Mouse (Mus musculus): ENCODE measurements around the gene Diexf. TPM values are rescaled to one million over a fixed set of nuclear protein-coding genes. Genes with fewer than 3 reads are reported as not detected.

Diexf gene
- total and polyA plus RNA-seq, 3 experiments = 7.3 to 10.2 (median 7.8) TPM

- TF ChIP-seq EP300 (IDR thresholded peaks at IDR 0.05; ENCODE audit: insufficient read depth, low read depth, low read length) (no peak), POLR2A (IDR thresholded peaks at IDR 0.05; ENCODE audit: insufficient read depth, low read depth, low read length) (no peak), CTCF (IDR thresholded peaks at IDR 0.05) (no peak)
- no peaks in the 10 kb centered on the region for H3K27me3 ChIP-seq (ENCODE audit: control insufficient read depth, insufficient read depth, low read length)
- H3K79me2 ChIP-seq (replicated peaks; ENCODE audit: control insufficient read depth, insufficient read depth, low read length) = no peaks in the 10 kb centered on the region
- H3K4me1 ChIP-seq (ENCODE audit: control insufficient read depth, insufficient read depth, low read length) = peaks cover 17% of the 10 kb centered on the region
- H3K9ac ChIP-seq (ENCODE audit: low read depth, low read length) = no peak overlapping the region
- 66% methylated on average over 18 of the region's 18 CpGs for WGBS
- H3K27ac ChIP-seq = peak overlapping the region; percentile 62
- H3K4me3 ChIP-seq = no peak overlapping the region
- DNase-seq = peak; percentile 85 to 86
- intact Hi-C loops (cut with DNase I) = no loop called here
- no peaks in the 10 kb centered on the region; the same call in 1 of the 2 replicates for H3K36me3 ChIP-seq (ENCODE audit: control insufficient read depth, insufficient read depth, low read length)
Observed at GRCm38 (mm10) chr1:193090211-193090871, 39.7 kb downstream of the Diexf start.

- peak; percentile 44 to 63 for DNase-seq
- WGBS = 58% methylated on average over 3 of the region's 3 CpGs
- H3K27me3 ChIP-seq (ENCODE audit: control insufficient read depth, insufficient read depth, low read length) = no peaks in the 10 kb centered on the region
- no peak overlapping the region for H3K4me3 ChIP-seq
- TF ChIP-seq POLR2A (IDR thresholded peaks at IDR 0.05; ENCODE audit: insufficient read depth, low read depth, low read length) (no peak), EP300 (IDR thresholded peaks at IDR 0.05; ENCODE audit: insufficient read depth, low read depth, low read length) (no peak), CTCF (IDR thresholded peaks at IDR 0.05) (no peak)
- H3K4me1 ChIP-seq (ENCODE audit: control insufficient read depth, insufficient read depth, low read length) = peaks cover 17% of the 10 kb centered on the region
- intact Hi-C loops (cut with DNase I) = loop anchor here (5.0 kb wide), 1 partner anchor 302 kb away; no protein-coding TSS in a partner anchor
- no peaks in the 10 kb centered on the region for H3K79me2 ChIP-seq (replicated peaks; ENCODE audit: control insufficient read depth, insufficient read depth, low read length)
- H3K9ac ChIP-seq (ENCODE audit: low read depth, low read length) = no peak overlapping the region
- H3K27ac ChIP-seq = peak overlapping the region; percentile 62
- no peaks in the 10 kb centered on the region; the same call in 1 of the 2 replicates for H3K36me3 ChIP-seq (ENCODE audit: control insufficient read depth, insufficient read depth, low read length)
Observed at GRCm38 (mm10) chr1:193089683-193090082, 40.4 kb downstream of the Diexf start.

DNA sequence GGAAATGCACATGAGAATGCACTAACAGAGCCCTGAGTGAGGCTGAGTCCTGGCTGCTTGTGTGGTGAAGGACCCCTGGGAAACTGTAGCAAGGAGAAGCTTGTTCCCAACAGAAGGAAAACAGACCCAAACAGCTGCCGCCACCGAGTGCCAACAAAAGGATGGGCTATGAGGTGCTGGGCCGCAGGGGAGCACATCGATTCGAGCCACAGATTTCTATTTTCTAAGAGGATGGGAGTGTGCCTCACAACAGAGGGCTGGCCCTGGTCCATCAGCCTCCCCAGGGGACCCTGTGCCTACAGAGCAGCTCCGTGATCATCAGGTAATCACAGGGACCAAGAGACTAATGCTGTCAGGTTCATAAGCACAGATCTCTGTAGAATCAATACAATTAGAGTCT lies 40.9 kb downstream of the Diexf start:
- Histone ChIP-seq H3K4me3 (no peak overlapping the region), H3K79me2 (replicated peaks; ENCODE audit: control insufficient read depth, insufficient read depth, low read length) (no peaks in the 10 kb centered on the region), H3K27me3 (ENCODE audit: control insufficient read depth, insufficient read depth, low read length) (no peaks in the 10 kb centered on the region), H3K9ac (ENCODE audit: low read depth, low read length) (no peak overlapping the region), H3K27ac (no peak overlapping the region; the same call in 1 of the 2 replicates), H3K4me1 (ENCODE audit: control insufficient read depth, insufficient read depth, low read length) (peaks cover 17% of the 10 kb centered on the region), H3K36me3 (ENCODE audit: control insufficient read depth, insufficient read depth, low read length) (no peaks in the 10 kb centered on the region; the same call in 1 of the 2 replicates)
- DNase-seq = peak; percentile 42 to 49
- 70% methylated on average over 6 of the region's 6 CpGs for WGBS
- no peak for TF ChIP-seq POLR2A (IDR thresholded peaks at IDR 0.05; ENCODE audit: insufficient read depth, low read depth, low read length)
- TF ChIP-seq CTCF (IDR thresholded peaks at IDR 0.05) = no peak
- no peak for TF ChIP-seq EP300 (IDR thresholded peaks at IDR 0.05; ENCODE audit: insufficient read depth, low read depth, low read length)
- intact Hi-C loops (cut with DNase I) = loop anchor here (5.0 kb wide), 1 partner anchor 302 kb away; no protein-coding TSS in a partner anchor

- no peak for TF ChIP-seq CTCF (IDR thresholded peaks at IDR 0.05)
- 0 out of 2 replicates have a peak, but pooled peaks have one; percentile 20 for TF ChIP-seq EP300 (IDR thresholded peaks at IDR 0.05; ENCODE audit: insufficient read depth, low read depth, low read length)
- Histone ChIP-seq H3K79me2 (replicated peaks; ENCODE audit: control insufficient read depth, insufficient read depth, low read length) (no peaks in the 10 kb centered on the region), H3K4me3 (no peak overlapping the region), H3K4me1 (ENCODE audit: control insufficient read depth, insufficient read depth, low read length) (peaks cover 17% of the 10 kb centered on the region), H3K27me3 (ENCODE audit: control insufficient read depth, insufficient read depth, low read length) (no peaks in the 10 kb centered on the region), H3K9ac (ENCODE audit: low read depth, low read length) (no peak overlapping the region), H3K36me3 (ENCODE audit: control insufficient read depth, insufficient read depth, low read length) (no peaks in the 10 kb centered on the region), H3K27ac (peak overlapping the region; percentile 72)
- WGBS = 57% methylated on average over 9 of the region's 9 CpGs
- peak; percentile 55 to 68 for DNase-seq
- intact Hi-C loops (cut with DNase I) = loop anchor here (5.0 kb wide), 1 partner anchor 300 kb away; no protein-coding TSS in a partner anchor
Observed at GRCm38 (mm10) chr1:193086842-193087476, 43.1 kb downstream of the Diexf start.

- intact Hi-C loops (cut with DNase I) = loop anchor here (5.0 kb wide), 1 partner anchor 299 kb away; no protein-coding TSS in a partner anchor
Observed at GRCm38 (mm10) chr1:193086111-193086841, 43.8 kb downstream of the Diexf start.

More at GRCm38 (mm10) chr1:193086111-193086841, 43.8 kb downstream of the Diexf start:
- 52% methylated on average over 4 of the region's 4 CpGs for WGBS
- no peaks in the 10 kb centered on the region for H3K79me2 ChIP-seq (replicated peaks; ENCODE audit: control insufficient read depth, insufficient read depth, low read length)
- no peak overlapping the region for H3K9ac ChIP-seq (ENCODE audit: low read depth, low read length)
- no peak overlapping the region for H3K4me3 ChIP-seq
- TF ChIP-seq CTCF (IDR thresholded peaks at IDR 0.05) = no peak
- no peak for TF ChIP-seq POLR2A (IDR thresholded peaks at IDR 0.05; ENCODE audit: insufficient read depth, low read depth, low read length)
- no peak for TF ChIP-seq EP300 (IDR thresholded peaks at IDR 0.05; ENCODE audit: insufficient read depth, low read depth, low read length)
- peak; percentile 35 to 39 for DNase-seq
- no peaks in the 10 kb centered on the region for H3K36me3 ChIP-seq (ENCODE audit: control insufficient read depth, insufficient read depth, low read length)
- H3K27me3 ChIP-seq (ENCODE audit: control insufficient read depth, insufficient read depth, low read length) = no peaks in the 10 kb centered on the region
- peak overlapping the region; percentile 72 for H3K27ac ChIP-seq
- peaks cover 17% of the 10 kb centered on the region for H3K4me1 ChIP-seq (ENCODE audit: control insufficient read depth, insufficient read depth, low read length)

Measured in heart, adult 2 months (tissue).